Mouse (Mus musculus) CH12.LX (cell line): ENCODE measurements around the gene Add2. TPM values are rescaled to one million over a fixed set of nuclear protein-coding genes. Genes with fewer than 3 reads are reported as not detected.
"Not testable (repeated sequence)": the region's sequence is repeated elsewhere in the genome, so short reads cannot be mapped to it uniquely, and the experiment has no call there.

Experiments
- DNase-seq: peaks from one replicate; pipeline ENCODE4 v3.0.0-alpha.2; 2013; ENCODE audit errors: extremely low read depth
- H3K27ac ChIP-seq: 2 replicates; pipeline ENCODE4 v1.5.1; 2012; ENCODE audit warnings: low read depth, mild to moderate bottlenecking, control low read depth, moderate library complexity; ENCODE audit not compliant: insufficient read depth
- H3K27me3 ChIP-seq: replicated peaks from 2 replicates; pipeline ENCODE3; 2012; ENCODE audit warnings: inconsistent platforms
- H3K36me3 ChIP-seq, 2 experiments: replicated peaks in 1 of 2; 2 replicates each; pipeline versions ENCODE3 to v1.6.1; 2012; ENCODE audit warnings: inconsistent platforms in 1 of 2, low read length in 1 of 2, mild to moderate bottlenecking in 1 of 2, mixed read lengths in 1 of 2, moderate library complexity in 1 of 2; ENCODE audit not compliant: control insufficient read depth in 1 of 2, insufficient read depth in 1 of 2
- H3K4me1 ChIP-seq, 2 experiments: 2 replicates each; pipeline ENCODE4 v1.6.1; 2012; ENCODE audit warnings: inconsistent platforms in 1 of 2, moderate library complexity in 1 of 2; ENCODE audit not compliant: insufficient read depth in 2 of 2, control insufficient read depth in 1 of 2
- H3K4me2 ChIP-seq: 2 replicates; pipeline ENCODE4 v1.6.1; 2012; ENCODE audit warnings: low read depth, mild to moderate bottlenecking, control low read depth; ENCODE audit not compliant: poor library complexity, insufficient read depth, severe bottlenecking
- H3K4me3 ChIP-seq, 3 experiments: fragments of 150-350 bp in 1 of 3; sonication (generic) in 1 of 3; replicated peaks in 1 of 3; 2 replicates each; pipeline versions ENCODE3 to v1.5.1; 2011 to 2012; ENCODE audit warnings: low read depth in 2 of 3, low read length in 2 of 3, mild to moderate bottlenecking in 2 of 3, moderate library complexity in 2 of 3, control low read depth in 1 of 3, improper control_type of control experiment in 1 of 3, inconsistent platforms in 1 of 3, mixed read lengths in 1 of 3; ENCODE audit not compliant: poor library complexity in 1 of 3
- H3K79me2 ChIP-seq: replicated peaks from 2 replicates; pipeline ENCODE4 v1.6.1; 2012; ENCODE audit warnings: mild to moderate bottlenecking, moderate library complexity; ENCODE audit not compliant: control insufficient read depth, poor library complexity, insufficient read depth, severe bottlenecking; ENCODE audit errors: extremely low read depth
- H3K9ac ChIP-seq: 2 replicates; pipeline ENCODE4 v1.6.1; 2012; ENCODE audit warnings: low read depth, mild to moderate bottlenecking, control low read depth, moderate library complexity; ENCODE audit not compliant: insufficient read depth
- H3K9me3 ChIP-seq: replicated peaks from 2 replicates; pipeline ENCODE3; 2012; ENCODE audit warnings: low read length, inconsistent platforms, mixed read lengths
- CHD1 ChIP-seq: IDR thresholded peaks from 2 replicates; pipeline ENCODE4 v1.6.1; 2012; ENCODE audit warnings: low read depth, low read length, improper control_type of control experiment, inconsistent platforms
- CHD2 ChIP-seq: IDR thresholded peaks from 2 replicates; pipeline ENCODE4 v1.6.1; 2011; ENCODE audit warnings: low read length, improper control_type of control experiment
- CTCF ChIP-seq, 2 experiments: IDR thresholded peaks in 1 of 2; conservative IDR thresholded peaks in 1 of 2; 2 replicates each; pipeline ENCODE4 v1.5.1; 2011 to 2012; ENCODE audit warnings: low read depth in 2 of 2, low read length in 2 of 2, improper control_type of control experiment in 1 of 2, inconsistent platforms in 1 of 2, mild to moderate bottlenecking in 1 of 2, moderate library complexity in 1 of 2
- E2F4 ChIP-seq: IDR thresholded peaks from 2 replicates; pipeline ENCODE4 v1.6.1; 2011; ENCODE audit warnings: low read depth, low read length, improper control_type of control experiment; ENCODE audit not compliant: insufficient replicate concordance
- ELF1 ChIP-seq: IDR thresholded peaks from 2 replicates; pipeline ENCODE4 v1.6.1; 2014; ENCODE audit warnings: low read depth, mild to moderate bottlenecking, inconsistent platforms, low read length, improper control_type of control experiment
- EP300 ChIP-seq: IDR thresholded peaks from 2 replicates; pipeline ENCODE4 v1.6.1; 2011; ENCODE audit warnings: low read length, improper control_type of control experiment
- ETS1 ChIP-seq: conservative IDR thresholded peaks from 2 replicates; pipeline ENCODE4 v1.6.1; 2012; ENCODE audit warnings: low read depth, mild to moderate bottlenecking, inconsistent platforms, low read length, improper control_type of control experiment, moderate library complexity
- GABPA ChIP-seq: IDR thresholded peaks from 2 replicates; pipeline ENCODE4 v1.6.1; 2012; ENCODE audit warnings: low read depth, low read length, improper control_type of control experiment, inconsistent platforms; ENCODE audit not compliant: insufficient replicate concordance
- HCFC1 ChIP-seq: IDR thresholded peaks from 2 replicates; pipeline ENCODE4 v1.6.1; 2012; ENCODE audit warnings: low read depth, mild to moderate bottlenecking, inconsistent platforms, low read length, improper control_type of control experiment
- IRF4 ChIP-seq: IDR thresholded peaks from 2 replicates; pipeline ENCODE4 v1.6.1; 2014; ENCODE audit warnings: low read depth, mild to moderate bottlenecking, inconsistent platforms, low read length, improper control_type of control experiment
- JUN ChIP-seq: IDR thresholded peaks from 2 replicates; pipeline ENCODE4 v1.6.1; 2011; ENCODE audit warnings: low read depth, mild to moderate bottlenecking, low read length, improper control_type of control experiment, moderate library complexity; ENCODE audit not compliant: insufficient read depth
- JUND ChIP-seq: conservative IDR thresholded peaks from 2 replicates; pipeline ENCODE4 v1.6.1; 2011; ENCODE audit warnings: low read depth, low read length, improper control_type of control experiment
- MAFK ChIP-seq: IDR thresholded peaks from 2 replicates; pipeline ENCODE4 v1.6.1; 2011; ENCODE audit warnings: low read length, improper control_type of control experiment; ENCODE audit not compliant: insufficient replicate concordance
- MAX ChIP-seq: IDR thresholded peaks from 2 replicates; pipeline ENCODE4 v1.6.1; 2011; ENCODE audit warnings: low read length, improper control_type of control experiment
- MAZ ChIP-seq: IDR thresholded peaks from 2 replicates; pipeline ENCODE4 v1.6.1; 2012; ENCODE audit warnings: low read depth, mild to moderate bottlenecking, inconsistent platforms, low read length, improper control_type of control experiment, moderate library complexity
- MEF2A ChIP-seq: IDR thresholded peaks from 2 replicates; pipeline ENCODE4 v1.6.1; 2014; ENCODE audit warnings: low read depth, mild to moderate bottlenecking, inconsistent platforms, low read length, improper control_type of control experiment, borderline replicate concordance
- MXI1 ChIP-seq: IDR thresholded peaks from 2 replicates; pipeline ENCODE4 v1.6.1; 2011; ENCODE audit warnings: mild to moderate bottlenecking, low read depth, low read length, improper control_type of control experiment
- MYC ChIP-seq: IDR thresholded peaks from 2 replicates; pipeline ENCODE4 v1.6.1; 2011; ENCODE audit warnings: low read depth, mild to moderate bottlenecking, improper control_type of control experiment, low read length
- NRF1 ChIP-seq: IDR thresholded peaks from 2 replicates; pipeline ENCODE4 v1.6.1; 2014; ENCODE audit warnings: low read depth, mild to moderate bottlenecking, inconsistent platforms, low read length, improper control_type of control experiment, moderate library complexity
- PAX5 ChIP-seq: IDR thresholded peaks from 2 replicates; pipeline ENCODE4 v1.6.1; 2012; ENCODE audit warnings: low read length, inconsistent platforms, mixed read lengths
- POLR2A ChIP-seq: IDR thresholded peaks from 2 replicates; pipeline ENCODE4 v1.6.1; 2011; ENCODE audit warnings: low read depth, mild to moderate bottlenecking, improper control_type of control experiment, low read length
- POLR2AphosphoS2 ChIP-seq: IDR thresholded peaks from 2 replicates; pipeline ENCODE4 v1.6.1; 2011; ENCODE audit warnings: low read depth, low read length, improper control_type of control experiment
- RAD21 ChIP-seq: IDR thresholded peaks from 2 replicates; pipeline ENCODE4 v1.6.1; 2011; ENCODE audit warnings: low read depth, mild to moderate bottlenecking, low read length, improper control_type of control experiment, moderate library complexity
- SIN3A ChIP-seq: IDR thresholded peaks from 2 replicates; pipeline ENCODE4 v1.6.1; 2012; ENCODE audit warnings: low read length, improper control_type of control experiment, inconsistent platforms
- SMC3 ChIP-seq: IDR thresholded peaks from 2 replicates; pipeline ENCODE4 v1.6.1; 2011; ENCODE audit warnings: low read depth, low read length, improper control_type of control experiment
- TBP ChIP-seq: conservative IDR thresholded peaks from 2 replicates; pipeline ENCODE4 v1.6.1; 2011; ENCODE audit warnings: low read depth, low read length, improper control_type of control experiment
- UBTF ChIP-seq: IDR thresholded peaks from 2 replicates; pipeline ENCODE4 v1.6.1; 2012; ENCODE audit warnings: low read depth, mild to moderate bottlenecking, inconsistent platforms, low read length, improper control_type of control experiment, moderate library complexity
- USF2 ChIP-seq: conservative IDR thresholded peaks from 2 replicates; pipeline ENCODE4 v1.6.1; 2011; ENCODE audit warnings: low read depth, low read length, improper control_type of control experiment
- ZNF384 ChIP-seq: IDR thresholded peaks from 2 replicates; pipeline ENCODE4 v1.6.1; 2012; ENCODE audit warnings: low read depth, low read length, improper control_type of control experiment, inconsistent platforms
- dilution Hi-C: fragments of 300-500 bp; cut with MboI; formaldehyde crosslinking; loops from 2 replicates; pipeline ENCODE4 v1.14.3; 2020; ENCODE audit warnings: low sequenced_read_pairs; ENCODE audit not compliant: extremely low pct_unique_long_range_greater_than_20kb, extremely low pct_ligation_motif_present
- in situ Hi-C: fragments of 300-500 bp; cut with MboI; formaldehyde crosslinking; loops from 3 replicates; pipeline ENCODE4 v1.14.3; 2019; ENCODE audit warnings: low sequenced_read_pairs, low pct_ligation_motif_present, low pct_unique_long_range_greater_than_20kb, mixed read lengths
- polyA plus RNA-seq: library from polyadenylated mRNA; unstranded; fragments of >175 nt; gene quantifications from 2 replicates; pipeline ENCODE4 v1.2.1, GENCODE M21; 2012; ENCODE audit warnings: low read depth; ENCODE audit not compliant: insufficient read length
- total RNA-seq, 2 experiments: library from RNA; depleted of rRNA; stranded (reverse); fragments of 300-350 nt in 1 of 2; fragments of >200 nt in 1 of 2; gene quantifications; 2 replicates each; pipeline ENCODE4 v1.2.3; 2012 to 2014

Add2 gene
- total and polyA plus RNA-seq, 3 experiments: 0.11 TPM; not detected in 2

DNA sequence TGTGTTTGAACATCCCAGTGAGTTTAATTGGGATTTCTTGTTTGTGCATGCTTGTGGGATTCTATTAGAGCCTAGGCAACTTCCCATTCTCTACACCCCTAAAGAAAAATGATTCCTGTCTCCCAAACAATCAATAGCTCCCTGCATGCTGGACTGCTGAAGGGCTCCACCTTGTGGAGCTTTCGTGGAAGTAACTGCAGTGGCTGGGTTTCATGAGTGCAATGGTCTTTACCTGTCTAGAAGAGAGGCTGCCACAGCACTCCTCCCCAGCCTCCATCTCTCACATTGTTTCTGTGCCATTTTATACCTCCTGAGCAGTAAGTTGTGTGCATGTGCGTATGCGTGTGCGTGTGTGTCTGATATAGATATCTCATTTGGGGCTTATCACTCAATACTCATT lies 18.5 kb upstream of the Add2 start:
- H3K4me1 ChIP-seq: no peaks in the 10 kb centered on the region; a peak in 1 of 4 replicates
- no peaks in the 10 kb centered on the region for H3K79me2 ChIP-seq
- peaks cover 55% of the 10 kb centered on the region for H3K27me3 ChIP-seq
- H3K4me3 ChIP-seq: no peak overlapping the region
- H3K9ac ChIP-seq: no peak overlapping the region
- no peak overlapping the region for H3K27ac ChIP-seq
- dilution Hi-C loops: no loop called here
- in situ Hi-C loops: loop anchor here (5.0 to 25.0 kb wide), 3 partner anchors 38 to 352 kb away; partner anchors contain the start of genes Fam136a and Snrpg
- H3K9me3 ChIP-seq: peaks cover 2% of the 10 kb centered on the region
- TF ChIP-seq POLR2AphosphoS2: no peak
- no peak for TF ChIP-seq UBTF
- TF ChIP-seq MYC: no peak
- no peak for TF ChIP-seq E2F4
- 0 out of 2 replicates have a peak, but pooled peaks have one; percentile 15 for TF ChIP-seq IRF4
- no peak for TF ChIP-seq NRF1
- TF ChIP-seq SIN3A: no peak
- no peak for TF ChIP-seq MAX
- TF ChIP-seq GABPA: no peak
- TF ChIP-seq EP300: no peak
- no peak for TF ChIP-seq MAFK
- TF ChIP-seq MXI1: no peak
- TF ChIP-seq USF2: no peak
- TF ChIP-seq RAD21: peak; percentile 58
- TF ChIP-seq ZNF384: no peak
- peak; percentile 57 to 77 for TF ChIP-seq CTCF (conservative IDR thresholded peaks at IDR 0.05 in 1 of 2, IDR thresholded peaks at IDR 0.05 in 1 of 2; ENCODE audit: low read depth in 2 of 2, low read length in 2 of 2)
- TF ChIP-seq JUN: no peak
- TF ChIP-seq JUND: no peak
- TF ChIP-seq TBP: no peak
- no peak for TF ChIP-seq POLR2A
- TF ChIP-seq MAZ: no peak
- no peak for TF ChIP-seq CHD2
- TF ChIP-seq SMC3: peak; percentile 70
- no peak for TF ChIP-seq ETS1
- no peak for TF ChIP-seq CHD1
- no peak for TF ChIP-seq PAX5
- no peak for TF ChIP-seq ELF1
- TF ChIP-seq HCFC1: no peak
- no peak for TF ChIP-seq MEF2A
- DNase-seq: peak; percentile 44
- no peak overlapping the region for H3K4me2 ChIP-seq
- no peaks in the 10 kb centered on the region for H3K36me3 ChIP-seq

- H3K4me3 ChIP-seq, dilution Hi-C loops, H3K4me1 ChIP-seq, H3K9me3 ChIP-seq, H3K36me3 ChIP-seq, H3K9ac ChIP-seq, DNase-seq, H3K79me2 ChIP-seq, H3K27ac ChIP-seq, H3K4me2 ChIP-seq: not testable (repeated sequence)
- in situ Hi-C loops: loop anchor here (25.0 kb wide), 1 partner anchor 347 kb away; the partner anchor contains the start of genes Fam136a and Snrpg
- H3K27me3 ChIP-seq: peaks cover 75% of the 10 kb centered on the region
Observed at GRCm38 (mm10) chr6:86014812-86015211, 13.7 kb upstream of the Add2 start.
